ENCODE assay signal across 23 mouse cellular contexts in the genomic region with DNA sequence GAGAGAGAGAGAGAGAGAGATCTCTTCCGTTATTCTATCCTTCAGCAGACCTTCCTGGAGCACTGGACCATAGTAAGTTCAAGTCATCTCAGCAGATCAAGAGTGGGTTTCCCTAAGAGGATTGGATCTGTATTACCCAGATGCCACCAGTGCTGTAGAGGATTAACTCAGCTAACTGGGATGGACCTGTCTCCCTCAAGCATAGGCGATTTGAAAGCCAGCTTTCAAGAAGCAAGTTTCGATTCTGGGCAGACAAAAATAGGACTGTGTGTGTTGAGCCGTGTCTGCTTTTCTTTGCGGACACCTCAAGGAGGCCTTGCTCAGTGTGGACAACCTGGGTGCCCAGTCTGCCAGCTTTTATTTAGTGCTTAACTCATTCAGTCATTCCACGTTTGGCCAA. TPM values are rescaled to one million over a fixed set of nuclear protein-coding genes. Genes with fewer than 3 reads are reported as not detected.
A peak's percentile ranks its signal among the peaks of the same experiment; 100 is the strongest.
DNase-seq lines count a peak whose midpoint lies in the region; ATAC-seq and TF ChIP-seq lines count a peak whose summit lies in the region.
"Had no signal": no experiment of that assay in that cellular context is flagged by ENCODE, and none has a peak within 500 bp of the region (broad histone marks: within the 10 kb centered on the region; RNA-seq: fewer than 3 reads in every experiment).

No protein-coding gene starts in this region.

- H3K9ac ChIP-seq in heart, embryonic 11.5 days (ENCODE audit: low read depth, low read length): no peak overlapping the region
- H3K9ac ChIP-seq in heart, postnatal 0 days (replicated peaks; ENCODE audit: low read depth, low read length): no peak overlapping the region
- no peak overlapping the region for H3K9ac ChIP-seq in stomach, postnatal 0 days (ENCODE audit: low read length)
- H3K9ac ChIP-seq: hindbrain, embryonic 14.5 days; intestine, embryonic 15.5 days; midbrain, embryonic 15.5 days had no signal

- no peaks in the 10 kb centered on the region for H3K36me3 ChIP-seq in heart, embryonic 11.5 days (ENCODE audit: control insufficient read depth, insufficient read depth, low read length)
- H3K36me3 ChIP-seq in heart, embryonic 10.5 days: no peaks in the 10 kb centered on the region
- no peaks in the 10 kb centered on the region for H3K36me3 ChIP-seq in heart, postnatal 0 days (replicated peaks; ENCODE audit: control insufficient read depth, insufficient read depth, low read length)
- no peaks in the 10 kb centered on the region for H3K36me3 ChIP-seq in stomach, postnatal 0 days (ENCODE audit: control insufficient read depth, insufficient read depth, low read length)
- H3K36me3 ChIP-seq: G1E; intestine, embryonic 15.5 days; midbrain, embryonic 15.5 days had no signal

- TF ChIP-seq EP300 in heart, postnatal 0 days (IDR thresholded peaks at IDR 0.05; ENCODE audit: low read depth): no peak
- TF ChIP-seq EP300 in stomach, postnatal 0 days (optimal IDR thresholded peaks at IDR 0.05): no peak

- no peak overlapping the region for H3K27ac ChIP-seq in heart, embryonic 11.5 days (ENCODE audit: low read depth, low read length)
- no peak overlapping the region for H3K27ac ChIP-seq in heart, embryonic 10.5 days
- H3K27ac ChIP-seq in heart, postnatal 0 days (ENCODE audit: low read depth): no peak overlapping the region
- no peak overlapping the region for H3K27ac ChIP-seq in stomach, postnatal 0 days (replicated peaks)
- H3K27ac ChIP-seq: gastrocnemius, adult 2 months; hindbrain, embryonic 14.5 days; intestine, embryonic 15.5 days; macrophage; midbrain, embryonic 15.5 days had no signal

- ATAC-seq in heart, embryonic 11.5 days (replicated peaks; ENCODE audit: insufficient number of reproducible peaks, low FRiP score, low TSS enrichment): no peak
- ATAC-seq in heart, postnatal 0 days (ENCODE audit: insufficient read depth, low read depth): peak; percentile 45; the same call in 1 of the 2 replicates
- ATAC-seq in stomach, postnatal 0 days (ENCODE audit: low FRiP score, low TSS enrichment): no peak
- ATAC-seq: intestine, embryonic 15.5 days; Patski had no signal

- H3K4me3 ChIP-seq in heart, embryonic 11.5 days (ENCODE audit: low read depth, low read length): no peak overlapping the region
- no peak overlapping the region for H3K4me3 ChIP-seq in heart, embryonic 10.5 days
- H3K4me3 ChIP-seq in heart, postnatal 0 days (ENCODE audit: low read depth, low read length): no peak overlapping the region
- H3K4me3 ChIP-seq in stomach, postnatal 0 days (ENCODE audit: low read depth, low read length): peak overlapping the region; percentile 4; the same call in 1 of the 2 replicates
- H3K4me3 ChIP-seq: gastrocnemius, adult 2 months; myocyte had no signal

- H3K4me2 ChIP-seq in heart, embryonic 11.5 days: peak overlapping the region; percentile 99; the same call in 1 of the 2 replicates
- peak overlapping the region; percentile 18; the same call in 1 of the 2 replicates for H3K4me2 ChIP-seq in heart, postnatal 0 days (ENCODE audit: low read depth, low read length)
- peak overlapping the region; percentile 95 for H3K4me2 ChIP-seq in stomach, postnatal 0 days (replicated peaks; ENCODE audit: low read depth)

- no peak for DNase-seq in heart, embryonic 10.5 days (ENCODE audit: low spot score)
- DNase-seq in heart, postnatal 0 days (ENCODE audit: low spot score): peak; percentile 21
- DNase-seq in heart, adult 18-20 months: no peak
- DNase-seq in retina, adult 2 months (ENCODE audit: low read depth, low spot score): peak; percentile 37
- no peak for DNase-seq in retina, embryonic 14.5 days (ENCODE audit: low spot score)
- no peak for DNase-seq in stomach, postnatal 0 days (ENCODE audit: low spot score)
- no peak for DNase-seq in cerebellum, adult 8-10 months
- DNase-seq: cerebellum, adult 9-11 months; gastrocnemius, adult 2 months; heart, postnatal 4 days; kidney, adult 9 months; kidney, postnatal 4 days; thymus, adult 2 months had no signal

- H3K4me1 ChIP-seq in heart, embryonic 11.5 days (ENCODE audit: control insufficient read depth, insufficient read depth, low read length): peaks cover 2% of the 10 kb centered on the region; the same call in 1 of the 2 replicates
- peaks cover 19% of the 10 kb centered on the region for H3K4me1 ChIP-seq in heart, embryonic 10.5 days
- peaks cover 7% of the 10 kb centered on the region; the same call in 1 of the 2 replicates for H3K4me1 ChIP-seq in heart, postnatal 0 days (ENCODE audit: control insufficient read depth, insufficient read depth)
- no peaks in the 10 kb centered on the region for H3K4me1 ChIP-seq in stomach, postnatal 0 days (replicated peaks; ENCODE audit: control insufficient read depth, insufficient read depth)

- 61% methylated on average over 6 of the region's 6 CpGs for WGBS in heart, embryonic 11.5 days (ENCODE audit: insufficient replicate concordance)
- 59% methylated on average over 6 of the region's 6 CpGs for WGBS in heart, embryonic 10.5 days
- 41% methylated on average over 6 of the region's 6 CpGs for whole genome bisulfite sequencing in heart, postnatal 0 days
- 61% methylated on average over 6 of the region's 6 CpGs for WGBS in stomach, postnatal 0 days

- H3K27me3 ChIP-seq in heart, embryonic 11.5 days (ENCODE audit: control insufficient read depth, insufficient read depth, low read length): peaks cover 36% of the 10 kb centered on the region
- peaks cover 56% of the 10 kb centered on the region for H3K27me3 ChIP-seq in heart, embryonic 10.5 days (ENCODE audit: insufficient read depth, poor library complexity, severe bottlenecking)
- H3K27me3 ChIP-seq in heart, postnatal 0 days (ENCODE audit: control insufficient read depth, insufficient read depth, low read length): peaks cover 21% of the 10 kb centered on the region
- H3K27me3 ChIP-seq in stomach, postnatal 0 days (ENCODE audit: control insufficient read depth, insufficient read depth, low read length): no peaks in the 10 kb centered on the region
- H3K27me3 ChIP-seq: Patski had no signal

- TF ChIP-seq CTCF in heart, postnatal 0 days (IDR thresholded peaks at IDR 0.05; ENCODE audit: low read depth): no peak
- no peak for TF ChIP-seq CTCF in stomach, postnatal 0 days (IDR thresholded peaks at IDR 0.05; ENCODE audit: low read depth)

- no peaks in the 10 kb centered on the region for H3K9me3 ChIP-seq in heart, embryonic 11.5 days (replicated peaks; ENCODE audit: control insufficient read depth, low read length)
- no peaks in the 10 kb centered on the region for H3K9me3 ChIP-seq in heart, embryonic 10.5 days
- no peaks in the 10 kb centered on the region for H3K9me3 ChIP-seq in heart, postnatal 0 days (replicated peaks; ENCODE audit: control insufficient read depth, low read length)
- H3K9me3 ChIP-seq in stomach, postnatal 0 days (ENCODE audit: control insufficient read depth, low read length): no peaks in the 10 kb centered on the region
- H3K9me3 ChIP-seq: intestine, embryonic 15.5 days; midbrain, embryonic 15.5 days had no signal

RNA-seq across cellular contexts. Expression of gene Lypd6b, which starts 1.6 kb away (rescaled TPM):
- polyA plus RNA-seq in heart, embryonic 11.5 days (2014; fragmentation: Nextera tagmentation; extraction: Ambion mirVana): 1.3 and 1.9 TPM in 2 replicates
- polyA plus RNA-seq in heart, embryonic 10.5 days (2016; fragmentation: Nextera tagmentation; extraction: Ambion mirVana): 2.0 TPM in 2 replicates
- total RNA-seq in heart, postnatal 0 days (2014; rRNA removed; ENCODE audit: low replicate concordance): 0.11 and 0.23 TPM in 2 replicates
- 0.38 and 0.77 TPM in 2 replicates for polyA plus RNA-seq in heart, postnatal 0 days (2015; fragmentation: Nextera tagmentation; extraction: Ambion mirVana)
- under 1 TPM; 0.15 to 0.21 TPM for total RNA-seq in heart, adult 18-20 months (2021)
- polyA plus RNA-seq in stomach, postnatal 0 days (2015; fragmentation: Nextera tagmentation; extraction: Ambion mirVana): 31.2 and 31.8 TPM in 2 replicates
- total RNA-seq: gastrocnemius, adult 2 months; gastrocnemius, postnatal 4 days; liver, adult 2 months had no signal
- polyA plus RNA-seq: G1E; liver, adult 2 months; macrophage had no signal

Comparison
In these comparisons a context has a peak if more than half of its experiments do, and no peak if none do; other contexts are left out.
1. DNase-seq: peak in heart, postnatal 0 days (single experiment) and retina, adult 2 months (single experiment); none in heart, embryonic 10.5 days (single experiment), heart, adult 18-20 months (0 of 2), retina, embryonic 14.5 days (single experiment), stomach, postnatal 0 days (single experiment) and cerebellum, adult 8-10 months (single experiment).
2. H3K4me2 ChIP-seq: peak in every context shown above with its lines; median percentile 99 in heart, embryonic 11.5 days; 95 in stomach, postnatal 0 days; 18 in heart, postnatal 0 days.
3. RNA of gene Lypd6b, which starts 1.6 kb away (polyA plus RNA-seq): 31.2 to 31.8 TPM in stomach, postnatal 0 days; 2.0 TPM in heart, embryonic 10.5 days, 1.3 to 1.9 TPM in heart, embryonic 11.5 days and 0.38 to 0.77 TPM in heart, postnatal 0 days; every median in the first group is over 10 times any median in the second.